Mouse (Mus musculus) erythroblast, embryonic 14.5 days (primary cell): Measurements from ENCODE around the gene Gm10803. TPM values are rescaled to one million over a fixed set of nuclear protein-coding genes. Genes with fewer than 3 reads are reported as not detected.

Source experiments
- H3K27me3 ChIP-seq: 2 replicates; pipeline ENCODE4 v1.6.1; 2012; ENCODE audit warnings: inconsistent platforms; ENCODE audit not compliant: control insufficient read depth
- H3K36me3 ChIP-seq: 2 replicates; pipeline ENCODE4 v1.6.1; 2012; ENCODE audit warnings: mild to moderate bottlenecking, inconsistent platforms; ENCODE audit not compliant: control insufficient read depth
- H3K4me1 ChIP-seq: 2 replicates; pipeline ENCODE4 v1.6.1; 2012; ENCODE audit warnings: inconsistent platforms; ENCODE audit not compliant: control insufficient read depth
- H3K4me3 ChIP-seq: replicated peaks from 2 replicates; pipeline ENCODE3; 2012; ENCODE audit warnings: moderate library complexity, mild to moderate bottlenecking, inconsistent platforms
- H3K9me3 ChIP-seq: 2 replicates; pipeline ENCODE4 v1.6.1; 2012; ENCODE audit warnings: low read length, inconsistent platforms, mixed read lengths; ENCODE audit not compliant: control insufficient read depth
- GATA1 ChIP-seq: IDR thresholded peaks from 2 replicates; pipeline ENCODE4 v1.6.1; 2012; ENCODE audit warnings: low read length, inconsistent platforms, mixed read lengths
- TAL1 ChIP-seq: IDR thresholded peaks from 3 replicates; pipeline ENCODE4 v1.6.1; 2012; ENCODE audit warnings: low read length, inconsistent platforms, mixed read lengths
- polyA plus RNA-seq: library from polyadenylated mRNA; stranded (reverse); fragments of >175 nt; gene quantifications from 2 replicates; pipeline ENCODE4 v1.2.3, GENCODE M21; 2012

The Gm10803 gene
- polyA plus RNA-seq, 1 experiment: not detected

DNA sequence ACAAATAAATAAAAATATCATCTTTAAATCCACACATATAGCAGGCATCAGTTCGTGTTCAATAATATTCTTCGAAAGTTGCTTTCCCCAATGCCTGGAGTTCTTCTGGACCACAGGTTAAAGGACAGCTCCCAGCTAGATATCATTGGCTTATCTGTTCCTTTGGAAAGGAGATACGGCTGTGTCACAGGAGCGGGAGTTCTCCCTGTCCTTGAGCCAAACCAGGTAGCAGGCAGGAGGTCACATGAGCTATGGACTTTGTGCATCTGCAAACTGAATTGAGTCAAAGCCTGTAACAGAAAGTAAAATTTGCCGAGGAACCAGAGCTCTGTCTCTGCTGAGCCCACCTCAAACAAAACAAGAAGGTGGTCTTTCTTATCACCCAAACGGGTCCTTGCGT is 52.7 kb downstream of the Gm10803 start:
- no peak overlapping the region for H3K4me3 ChIP-seq
- TF ChIP-seq GATA1: no peak
- no peak for TF ChIP-seq TAL1
- H3K4me1 ChIP-seq: no peaks in the 10 kb centered on the region
- no peaks in the 10 kb centered on the region for H3K36me3 ChIP-seq
- no peaks in the 10 kb centered on the region for H3K9me3 ChIP-seq
- H3K27me3 ChIP-seq: no peaks in the 10 kb centered on the region

Other genes starting within 250 kb of the Gm10803 start
- 0.18 and 0.50 TPM in 2 replicates for gene Tspan18, start 226.1 kb upstream of the Gm10803 start, polyA plus RNA-seq
- gene Cd82, start 97.4 kb upstream of the Gm10803 start, polyA plus RNA-seq: 37.0 and 42.7 TPM in 2 replicates
- gene Alx4, start 81.8 kb downstream of the Gm10803 start, polyA plus RNA-seq: 0.01 TPM in 1 of 2 replicates, not detected in the other